Mouse (Mus musculus) thymus, postnatal 10 days (tissue): Measurements from ENCODE around the gene Fam168b.

Experiments
- DNase-seq, 2 experiments: peaks; one replicate each; pipeline ENCODE4 v3.0.0; 2021; ENCODE audit warnings: low spot score in 2 of 2

The Fam168b gene

DNA sequence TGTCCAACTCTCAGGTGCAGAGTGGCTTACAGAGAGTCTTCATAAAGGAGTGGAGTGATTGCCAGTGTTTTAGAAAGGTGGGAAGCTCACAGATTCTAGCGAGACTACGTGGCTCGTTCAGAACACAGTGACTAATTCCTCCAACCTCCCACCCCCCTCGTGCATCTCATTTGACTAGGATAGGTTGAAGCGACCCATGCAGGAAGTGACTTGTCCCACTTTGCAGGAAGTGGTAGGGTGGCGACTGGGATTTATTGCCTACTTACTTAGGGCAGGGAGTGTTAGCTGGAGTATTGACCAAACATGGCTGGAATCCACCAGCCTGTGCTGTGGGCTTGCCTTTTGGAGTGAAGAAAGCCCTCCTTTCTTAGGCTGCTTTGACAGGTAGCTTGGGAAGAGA lies 8.7 kb upstream of the Fam168b start:
- DNase-seq = peak in 1 of 2 experiments; percentile 27

DNA sequence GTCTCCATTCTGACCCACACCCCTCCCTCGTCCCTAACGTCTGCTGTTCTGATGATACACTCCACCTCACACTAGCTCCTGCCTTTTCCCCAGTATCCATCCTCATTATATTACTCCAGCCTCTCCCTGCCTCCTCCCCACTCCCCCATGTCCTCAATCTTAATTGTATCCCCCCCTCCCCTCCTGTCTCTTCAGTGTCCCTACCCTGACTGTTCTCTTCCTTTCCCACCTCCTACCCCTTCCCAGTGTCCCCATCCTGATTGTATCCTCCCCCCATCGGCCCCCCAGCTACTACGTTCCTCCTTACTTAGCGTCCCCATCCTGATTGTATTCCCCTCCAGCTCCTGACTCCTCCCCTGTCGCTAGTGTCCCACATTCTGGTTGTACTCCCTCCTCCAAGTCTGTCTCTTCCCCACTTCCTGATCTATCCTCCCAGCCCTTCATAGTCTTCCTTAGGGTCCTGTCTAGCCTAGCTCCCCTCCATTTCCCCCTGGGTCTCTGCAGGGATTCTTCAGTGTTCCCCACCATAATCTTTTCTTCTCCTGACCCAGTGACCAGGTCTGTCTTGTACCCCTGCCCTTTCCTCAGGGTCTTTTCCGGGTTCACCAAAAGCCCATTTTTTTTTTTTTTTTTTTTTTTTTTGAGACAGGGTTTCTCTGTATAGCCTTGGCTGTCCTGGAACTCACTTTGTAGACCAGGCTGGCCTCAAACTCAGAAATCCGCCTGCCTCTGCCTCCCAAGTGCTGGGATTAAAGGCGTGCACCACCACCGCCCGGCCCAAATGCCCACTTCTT lies 7.7 kb upstream of the Fam168b start:
- DNase-seq = no peak

DNA sequence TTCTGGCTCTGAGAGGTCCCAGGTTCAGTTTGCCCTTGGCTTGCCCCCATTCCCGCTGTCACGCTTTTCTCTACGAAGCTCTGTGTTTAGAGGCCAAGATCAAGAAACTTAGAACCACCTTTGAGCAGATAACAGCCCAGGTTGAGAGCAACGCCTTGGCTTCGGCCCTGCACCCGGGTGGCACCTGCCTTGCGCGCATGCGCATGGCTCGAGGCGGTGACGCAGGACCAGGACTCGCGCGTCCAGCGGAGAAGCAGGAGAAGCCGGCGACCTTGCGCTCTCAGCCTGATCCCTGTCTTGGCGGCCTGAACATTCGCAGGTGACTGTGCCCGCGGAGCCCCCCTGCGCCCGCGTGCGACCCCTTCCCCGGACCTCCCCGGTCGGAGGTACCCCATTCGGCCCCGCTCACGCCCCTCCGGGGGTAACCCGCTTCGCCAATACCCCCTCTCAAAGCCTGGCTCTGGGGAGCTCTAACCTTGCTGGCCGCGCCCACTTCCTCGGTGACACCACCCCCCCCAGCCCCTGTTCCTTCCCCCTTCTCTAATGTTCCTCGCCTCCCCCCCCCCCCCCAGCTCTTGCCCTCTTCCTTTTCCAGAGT lies 7.0 kb upstream of the Fam168b start, which contains the start of gene Plekhb2:
TSS of gene Plekhb2 (plus strand) at position 232 of the 598 bp plus-strand sequence.
- peak; percentile 75 to 86 for DNase-seq

DNA sequence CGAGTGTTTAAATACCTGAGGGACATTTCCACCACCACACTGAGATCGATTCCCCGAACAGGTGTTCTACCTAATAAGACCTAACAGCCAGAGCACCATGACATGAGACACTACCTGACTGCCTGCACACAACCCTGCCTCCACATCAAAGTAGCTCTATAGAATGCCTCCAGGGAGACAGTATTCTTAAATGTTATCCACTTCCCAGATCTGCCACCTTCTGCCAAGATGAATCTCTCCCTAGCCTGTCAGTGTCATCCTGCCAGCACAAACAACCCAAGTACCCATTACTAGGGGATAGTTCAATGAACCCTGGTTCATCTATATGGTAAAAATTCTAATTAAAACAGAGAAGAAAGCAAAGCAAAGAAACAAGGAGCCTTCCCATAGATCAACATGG lies 4.2 kb upstream of the Fam168b start:
- DNase-seq = no peak

DNA sequence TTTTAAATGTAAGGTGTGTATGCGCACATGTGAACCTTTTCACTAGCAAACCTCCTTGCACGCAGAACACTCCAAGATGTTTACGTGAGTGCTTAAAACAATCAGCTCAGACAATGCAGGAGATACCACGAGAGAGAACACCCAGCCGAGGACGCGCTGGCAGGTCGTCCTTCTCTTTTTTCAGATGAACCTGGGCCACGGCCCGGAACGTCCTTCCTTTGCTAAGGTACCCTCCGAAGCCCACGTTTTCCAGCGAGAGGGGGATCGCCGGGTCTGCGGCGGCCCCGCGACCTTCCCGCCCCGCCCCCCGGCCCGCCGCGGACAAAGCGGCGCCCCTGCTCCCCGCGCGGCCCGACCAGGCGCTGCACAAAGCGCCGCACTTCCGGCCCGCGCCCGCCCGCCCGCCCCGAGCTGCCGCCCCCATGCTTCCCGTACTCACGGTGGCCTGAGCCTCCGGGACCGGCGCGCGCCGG lies 440 bp downstream of the Fam168b start:
- peak; percentile 52 to 58 for DNase-seq

DNA sequence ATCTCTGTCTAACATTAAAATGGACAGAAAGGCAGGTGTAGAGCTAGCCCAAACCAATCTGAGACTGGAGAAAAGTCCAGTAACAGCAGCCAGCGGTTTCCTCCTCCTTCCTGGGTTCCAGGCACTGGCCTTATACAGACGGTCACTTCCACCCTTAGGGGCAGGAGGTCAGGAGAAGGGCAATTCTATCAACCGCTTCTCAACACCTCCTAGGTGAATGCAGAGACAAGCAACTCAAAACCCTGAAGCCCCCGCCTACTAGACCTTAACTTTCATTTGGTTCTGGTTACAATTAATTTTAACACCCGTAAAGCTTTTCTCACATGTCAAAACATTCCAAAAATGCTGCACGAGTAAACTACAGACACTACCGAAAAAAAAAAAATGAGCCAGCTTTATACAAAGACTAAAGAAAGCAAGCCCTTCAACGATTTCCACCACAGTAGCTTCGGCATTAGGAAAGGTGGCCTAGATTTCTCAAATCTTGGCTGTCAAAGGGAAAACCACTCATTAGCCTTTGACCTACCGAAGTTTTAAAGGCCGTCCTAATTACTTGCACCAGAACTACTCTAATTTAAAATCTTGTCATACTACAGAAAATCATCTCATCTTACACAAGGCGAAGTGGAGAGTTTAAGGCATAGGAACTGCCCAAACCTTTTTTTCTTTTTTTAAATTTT lies 1.0 kb downstream of the Fam168b start:
- no peak for DNase-seq

DNA sequence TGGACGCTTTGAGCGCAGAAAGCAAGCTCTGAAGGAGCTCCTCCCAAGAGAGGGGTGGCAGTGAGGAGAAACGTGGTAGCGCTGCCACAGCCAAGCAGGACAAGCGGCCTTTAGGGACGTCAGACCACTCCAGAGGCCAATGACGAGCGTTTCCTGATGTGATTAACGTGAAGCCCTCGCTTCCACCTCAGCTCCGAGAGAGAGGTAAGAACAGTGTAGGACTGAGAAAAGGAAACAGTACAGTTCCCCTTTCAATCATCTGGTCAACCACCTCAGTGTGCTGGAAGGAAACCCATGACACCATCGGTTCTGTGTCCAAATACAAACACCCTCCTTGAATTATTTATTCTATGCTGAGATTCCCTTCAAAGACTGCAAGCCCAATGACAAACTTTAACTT lies 3.6 kb downstream of the Fam168b start:
- DNase-seq = no peak

DNA sequence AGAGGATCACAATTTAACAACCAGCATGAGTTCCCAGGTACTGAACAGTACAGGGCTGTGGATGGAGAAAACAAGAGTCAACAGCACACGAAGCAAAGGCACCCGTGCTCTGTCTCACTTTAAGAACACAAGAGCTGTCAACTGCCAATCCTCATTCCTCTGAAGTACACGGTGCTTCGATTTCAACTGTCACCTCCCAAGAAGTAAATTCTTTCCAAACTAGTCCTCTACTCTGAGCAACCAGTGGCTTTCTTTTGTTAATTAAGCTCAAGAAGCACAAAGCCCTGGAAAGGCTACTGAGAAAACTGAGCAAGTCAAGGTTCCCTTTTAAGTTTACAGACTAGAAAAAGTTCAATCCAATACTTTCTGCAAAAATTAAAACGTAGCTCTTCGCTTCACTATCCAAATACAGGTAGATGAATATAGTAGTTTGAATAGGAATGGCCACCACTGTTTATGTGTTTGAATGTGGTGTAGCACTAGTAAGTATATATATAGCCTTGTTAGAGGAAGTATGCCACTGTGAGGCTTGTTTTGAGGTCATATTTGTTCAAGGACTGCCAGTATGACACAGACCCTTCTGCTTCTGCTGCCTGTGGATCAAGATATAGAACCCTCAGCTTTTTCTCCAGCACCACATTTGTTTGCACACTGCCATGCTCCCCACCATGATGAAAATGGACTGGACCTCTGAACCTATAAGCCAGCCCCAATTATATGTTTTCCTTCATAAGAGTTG lies 4.7 kb downstream of the Fam168b start:
- DNase-seq = no peak

DNA sequence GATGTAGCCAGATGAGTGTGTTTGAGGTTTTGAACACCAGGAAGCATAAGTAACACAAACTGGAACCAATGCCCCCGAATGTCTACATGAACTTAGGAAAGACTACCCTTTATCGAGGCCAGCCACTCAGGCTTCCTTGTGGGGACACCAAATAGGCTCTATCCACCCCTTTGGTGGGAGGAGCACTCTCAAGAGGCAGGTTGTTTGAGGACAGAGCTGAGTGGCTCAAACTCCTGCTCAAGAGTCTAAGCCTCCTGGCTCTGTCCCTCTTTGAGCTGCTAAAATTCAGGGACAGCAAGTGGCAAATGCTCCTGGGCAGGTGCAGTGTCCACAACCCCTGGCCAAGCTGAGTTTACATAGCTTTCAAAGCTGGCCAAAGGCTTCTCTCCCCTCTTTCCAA lies 8.0 kb downstream of the Fam168b start:
- DNase-seq = no peak

DNA sequence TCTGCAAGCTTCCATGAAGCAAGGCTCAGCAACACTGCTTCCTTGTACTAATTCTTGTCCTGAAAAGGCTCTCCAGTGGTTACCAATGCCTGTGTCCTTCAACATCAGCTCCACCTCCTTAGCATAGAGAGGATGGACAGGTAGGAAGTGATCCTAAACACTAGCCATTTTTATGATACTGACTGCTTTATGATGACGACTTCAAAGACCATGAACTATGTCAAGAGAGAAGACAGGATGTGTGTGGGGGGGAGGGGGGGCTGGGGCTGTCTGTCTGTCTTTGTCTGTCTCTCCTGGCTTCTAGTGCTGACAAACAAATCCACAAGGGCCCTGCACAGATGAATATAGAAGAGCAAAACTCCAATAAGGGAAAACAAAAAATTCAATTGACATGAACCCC lies 11.5 kb downstream of the Fam168b start:
- DNase-seq = no peak

DNA sequence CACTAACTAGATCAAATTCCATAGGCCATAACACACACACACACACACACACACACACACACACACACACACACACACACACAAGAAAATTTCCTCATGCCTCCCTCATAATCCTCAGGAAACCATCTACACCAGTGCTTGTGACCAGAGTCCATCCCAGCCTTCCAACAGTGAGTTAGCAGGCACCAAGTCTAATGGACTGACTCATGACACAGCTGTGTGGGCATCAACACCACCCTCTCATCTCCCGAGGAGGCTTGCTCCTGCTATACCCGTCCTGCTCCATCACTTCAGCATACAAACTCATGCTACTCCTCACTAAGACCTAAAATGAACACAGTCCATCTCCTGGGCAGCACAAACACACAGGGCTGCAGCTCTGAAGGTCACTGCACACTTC lies 11.9 kb downstream of the Fam168b start:
- no peak for DNase-seq

DNA sequence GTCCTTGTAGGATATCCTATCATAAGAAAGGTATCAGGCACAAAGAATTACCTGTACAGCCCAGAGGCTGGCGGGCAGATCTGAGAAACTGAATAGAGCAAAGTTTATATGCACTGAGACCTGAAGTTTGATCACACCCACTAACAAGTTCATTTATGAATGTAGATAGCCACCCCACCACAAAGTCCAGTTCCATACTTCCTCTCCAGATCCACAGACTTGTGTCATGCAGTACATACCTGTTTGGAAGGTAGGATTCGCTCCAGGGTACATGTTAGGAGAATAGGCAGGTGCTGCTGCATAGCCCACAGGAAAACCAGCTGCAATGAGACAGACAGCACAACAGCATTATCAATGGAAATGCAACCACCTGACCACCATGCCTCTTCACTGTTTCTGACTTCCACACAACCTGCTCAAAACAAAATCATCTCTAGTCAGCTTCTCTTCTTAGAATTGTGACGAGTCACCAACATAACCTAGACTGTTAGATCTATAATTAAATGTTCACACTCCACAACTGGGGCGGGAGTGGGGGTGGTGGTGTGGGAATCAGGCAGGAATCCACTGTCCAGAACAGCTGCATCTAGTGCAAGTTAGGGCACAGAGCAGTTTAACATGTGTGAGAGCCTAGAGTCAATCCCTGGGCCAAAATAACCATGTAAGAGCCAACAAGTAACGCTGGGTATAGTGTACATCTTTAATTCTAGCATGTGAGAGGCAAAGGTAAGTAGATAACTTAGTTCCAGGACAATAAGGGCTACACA lies 14.2 kb downstream of the Fam168b start:
- DNase-seq = no peak

DNA sequence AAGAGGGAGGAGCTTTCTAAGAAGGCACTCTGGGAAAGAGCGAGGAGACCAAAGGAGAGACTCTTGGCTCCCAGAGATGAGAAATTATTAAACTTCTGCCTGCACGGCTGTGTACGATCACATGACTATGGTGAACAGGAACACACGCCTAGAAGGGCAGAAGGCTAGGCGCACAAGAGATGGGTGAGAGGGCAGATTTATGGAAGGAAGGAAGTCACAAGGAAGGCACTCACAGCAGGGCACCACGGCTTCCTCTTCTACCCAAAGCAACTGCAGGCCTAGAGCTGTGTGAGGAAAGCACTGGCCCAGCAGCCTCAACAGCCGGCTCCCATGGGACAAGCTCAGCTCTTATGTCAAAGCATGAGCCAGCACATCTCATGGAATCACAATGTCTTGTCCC lies 15.0 kb downstream of the Fam168b start:
- DNase-seq = no peak

DNA sequence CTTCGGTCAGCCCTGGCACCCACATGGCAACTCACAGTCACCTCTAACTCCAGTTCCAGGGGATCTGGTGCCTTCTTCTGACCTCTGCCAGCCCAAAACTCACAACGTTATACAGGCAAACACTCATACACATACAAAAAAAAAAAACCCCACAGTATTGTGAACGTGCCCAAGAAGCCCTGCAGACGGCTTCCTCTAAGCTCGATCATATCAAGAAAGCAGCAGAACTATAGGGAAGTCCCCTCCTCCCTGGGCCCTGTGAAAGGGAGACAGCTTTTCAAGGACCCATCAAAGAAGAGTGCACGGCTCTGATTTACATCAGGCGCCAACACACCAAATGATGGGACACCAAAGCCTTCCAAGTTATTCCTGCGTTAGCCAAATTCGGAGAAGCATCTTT lies 17.0 kb downstream of the Fam168b start:
- no peak for DNase-seq

DNA sequence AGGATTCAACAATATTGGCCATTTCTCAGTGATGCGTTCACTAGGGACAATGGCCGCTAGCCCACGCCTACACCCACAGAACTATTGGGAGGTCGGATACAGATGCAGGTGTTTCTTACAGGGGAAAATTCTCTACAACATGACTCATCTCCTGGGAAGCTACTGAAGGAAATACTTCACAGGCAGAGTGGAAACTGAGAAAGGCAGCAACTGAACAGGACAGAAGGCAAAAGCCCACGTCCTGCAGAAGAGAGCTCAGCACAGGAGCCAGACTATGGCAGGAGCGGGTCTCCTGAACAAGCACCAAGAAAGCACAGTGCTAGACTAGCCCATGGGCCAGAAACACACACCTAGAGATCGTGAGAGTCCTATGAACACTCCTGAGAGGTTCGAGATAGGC lies 18.7 kb downstream of the Fam168b start:
- DNase-seq = no peak

DNA sequence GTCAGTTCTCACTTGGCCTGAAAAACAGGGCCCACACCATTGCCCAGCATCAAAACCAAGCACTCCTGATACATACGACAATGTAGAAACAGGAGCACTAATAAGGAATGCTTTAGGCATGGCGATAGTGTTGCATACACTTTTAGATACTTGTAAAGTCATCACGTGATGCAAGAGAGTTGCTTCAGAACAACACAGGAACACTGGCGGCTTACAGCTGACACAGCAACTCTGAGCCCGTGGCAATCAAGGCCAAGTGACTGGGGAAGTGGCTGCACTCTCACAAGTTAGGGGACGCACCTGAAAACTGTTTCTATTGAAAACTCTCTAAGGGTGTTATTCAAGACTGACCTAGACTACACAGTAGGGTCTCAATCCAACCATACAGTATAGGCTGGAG lies 19.5 kb downstream of the Fam168b start:
- DNase-seq = no peak

DNA sequence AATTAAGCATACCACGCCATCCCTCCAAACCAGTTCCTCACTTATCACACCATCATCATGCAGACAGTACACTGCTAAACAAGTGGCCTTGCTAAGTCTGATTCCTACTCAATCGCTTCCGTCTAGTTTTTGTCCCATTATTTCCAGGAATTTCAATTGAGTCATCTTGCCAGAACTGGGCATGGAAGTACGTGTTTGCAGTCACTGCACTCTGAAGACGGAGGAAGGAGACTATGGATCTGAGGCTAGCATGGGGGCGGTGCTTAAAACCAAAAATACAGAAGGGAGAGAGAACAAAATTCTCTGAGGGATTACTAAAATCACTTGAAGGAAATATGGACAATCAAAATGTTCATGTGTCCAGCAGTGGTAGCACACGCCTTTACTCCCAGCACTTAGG lies 20.1 kb downstream of the Fam168b start:
- no peak for DNase-seq

DNA sequence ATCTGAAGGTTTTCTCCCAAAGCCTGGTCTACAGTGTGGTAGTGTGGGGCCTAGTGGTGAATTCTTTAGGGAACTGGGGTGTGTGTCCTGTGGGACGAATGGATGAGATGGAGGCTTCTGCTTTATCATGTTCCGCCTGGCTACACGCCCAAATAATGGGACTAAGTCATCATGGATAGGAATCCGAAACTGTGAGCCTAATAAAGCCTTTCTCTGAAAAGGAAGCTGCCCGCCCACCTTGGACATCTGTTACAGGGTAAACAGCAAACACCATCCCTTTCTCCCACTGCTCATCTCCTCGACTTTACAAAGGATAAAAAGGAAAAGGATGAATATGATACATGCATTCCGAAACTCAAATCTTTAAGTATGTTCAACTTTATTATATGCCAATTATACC lies 20.9 kb downstream of the Fam168b start:
- no peak for DNase-seq

DNA sequence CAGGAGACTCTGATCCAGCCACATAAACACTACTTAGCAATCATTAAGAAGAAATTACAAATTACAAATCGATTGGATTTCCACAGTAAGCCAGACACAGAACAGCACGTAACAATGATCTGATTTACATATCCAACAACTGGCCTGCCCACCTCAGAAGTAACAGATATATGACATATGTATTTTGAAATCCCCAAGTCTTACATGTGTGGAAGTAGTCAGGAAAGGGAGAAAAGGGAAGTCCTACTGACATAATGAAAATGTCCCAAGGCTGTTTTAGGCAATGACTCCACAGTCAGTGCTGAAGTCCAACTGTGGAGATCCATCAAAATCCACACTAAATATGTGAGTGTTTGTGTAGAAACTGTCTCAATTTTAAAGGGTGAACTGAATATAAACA lies 21.5 kb downstream of the Fam168b start:
- DNase-seq = no peak

DNA sequence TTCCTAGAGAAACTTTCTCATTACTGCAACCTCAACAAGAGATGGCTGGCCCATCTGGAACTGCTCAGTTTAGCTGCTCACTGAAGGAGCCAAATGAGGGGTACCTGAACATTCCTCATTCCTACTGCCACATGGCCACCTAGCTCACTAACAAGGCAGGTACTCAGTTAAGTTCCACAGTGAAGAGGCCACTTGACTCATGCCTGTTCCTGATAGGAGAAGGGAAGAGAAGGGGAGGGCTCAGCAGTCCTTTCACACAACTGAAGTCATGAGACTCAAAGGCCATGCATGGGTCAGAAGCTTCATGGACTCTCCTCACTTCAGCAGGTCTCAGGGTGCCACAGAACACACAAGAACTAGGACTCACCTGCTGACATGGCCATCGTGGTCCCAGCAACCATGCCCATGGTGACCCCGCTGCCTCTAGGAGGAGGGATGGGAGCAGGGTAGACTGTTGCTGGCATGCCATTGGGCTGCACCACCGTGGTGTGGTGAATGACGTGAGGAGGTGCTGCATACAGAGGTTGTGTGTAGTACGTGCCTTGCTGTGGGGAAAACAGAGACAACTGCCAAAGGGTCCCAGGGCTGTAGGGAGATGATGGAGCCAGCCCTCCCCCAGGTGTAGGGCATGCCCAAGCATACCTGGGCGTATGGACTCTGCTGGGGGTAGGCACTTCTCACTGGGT lies 23.5 kb downstream of the Fam168b start:
- DNase-seq = no peak

DNA sequence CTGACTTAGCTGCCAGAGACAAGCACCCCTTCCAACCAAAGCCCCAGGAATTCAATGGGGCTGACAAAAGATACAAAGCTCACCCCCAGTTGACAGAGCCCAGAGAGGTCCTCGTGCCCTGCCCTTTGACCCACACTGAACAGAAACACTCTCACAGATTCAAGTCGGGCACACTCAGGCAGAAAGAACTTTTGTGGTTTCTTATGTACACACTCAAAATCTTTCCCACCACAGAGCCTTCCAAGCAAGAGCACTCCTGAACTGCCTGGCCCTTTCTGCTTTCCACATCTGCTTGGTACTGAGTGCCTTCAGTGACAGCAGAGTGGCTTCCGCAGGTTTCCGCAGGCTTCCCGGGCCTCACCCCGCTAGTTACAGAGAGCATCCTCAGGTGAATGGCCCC lies 27.0 kb downstream of the Fam168b start:
- DNase-seq = no peak
